Mouse (Mus musculus): ENCODE results near the gene Map4.

GRCm38 (mm10) chr9:110094761-110095160, 163.5 kb downstream of the Map4 start:
- TF ChIP-seq CTCF (IDR thresholded peaks at IDR 0.05; ENCODE audit: low read depth): no peak
- no peak for TF ChIP-seq EP300 (IDR thresholded peaks at IDR 0.05; ENCODE audit: low read depth)

Data from liver, postnatal 0 days (tissue).